Mouse (Mus musculus): ENCODE results near the gene Naa60.

The Naa60 gene

DNA sequence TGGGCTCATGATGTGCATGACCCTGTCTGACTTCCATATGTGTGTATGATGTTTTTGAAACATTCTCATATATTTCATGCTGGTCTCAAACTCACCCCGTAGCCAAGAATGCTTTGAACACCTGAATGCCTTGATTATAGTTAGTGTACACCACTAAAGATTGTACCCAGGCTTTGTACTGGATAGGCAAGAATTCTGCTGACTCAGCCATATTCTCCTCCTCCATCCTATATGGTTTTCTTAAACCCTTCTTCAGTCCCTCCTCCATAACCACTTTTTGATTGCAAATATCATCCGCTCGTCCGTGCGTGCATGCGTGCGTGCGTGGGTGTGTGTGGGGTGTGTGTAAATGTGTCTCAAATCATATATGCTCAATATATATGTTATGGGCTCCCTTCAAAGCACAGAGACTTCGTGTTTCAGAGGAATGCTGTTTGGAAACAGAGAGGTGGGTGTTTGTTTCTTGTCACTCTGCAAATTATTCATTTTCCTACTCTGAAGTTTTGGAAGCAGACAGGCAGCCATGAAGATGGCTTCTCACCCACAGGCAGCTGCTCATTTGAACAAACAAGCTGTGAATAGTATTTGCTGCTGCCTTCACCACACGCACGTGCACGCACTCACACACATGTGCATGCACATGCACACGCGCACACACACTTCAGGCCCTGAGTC lies 19.6 kb downstream of the Naa60 start:
- no peak for DNase-seq (ENCODE audit: low spot score)

DNA sequence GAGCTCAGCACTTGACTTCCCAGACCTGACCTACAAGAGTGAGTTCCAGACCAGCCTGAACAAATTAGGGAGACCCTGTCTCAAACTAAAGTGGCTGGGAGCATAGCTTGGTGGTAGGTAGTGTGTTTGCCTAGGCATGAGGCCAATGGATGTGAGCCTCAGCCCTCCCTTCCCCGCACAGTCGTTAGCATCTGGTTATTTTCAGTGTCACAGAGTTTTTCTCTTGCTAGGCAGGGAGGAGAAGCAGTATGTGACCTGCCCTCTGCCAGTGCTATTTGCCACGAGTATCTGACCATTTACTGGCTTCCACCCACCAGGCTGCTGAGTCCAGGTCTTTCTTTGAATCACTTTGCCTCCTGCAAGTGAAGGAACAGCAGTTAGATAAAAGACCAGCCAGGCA lies 21.6 kb downstream of the Naa60 start:
- DNase-seq (ENCODE audit: low spot score) = no peak

DNA sequence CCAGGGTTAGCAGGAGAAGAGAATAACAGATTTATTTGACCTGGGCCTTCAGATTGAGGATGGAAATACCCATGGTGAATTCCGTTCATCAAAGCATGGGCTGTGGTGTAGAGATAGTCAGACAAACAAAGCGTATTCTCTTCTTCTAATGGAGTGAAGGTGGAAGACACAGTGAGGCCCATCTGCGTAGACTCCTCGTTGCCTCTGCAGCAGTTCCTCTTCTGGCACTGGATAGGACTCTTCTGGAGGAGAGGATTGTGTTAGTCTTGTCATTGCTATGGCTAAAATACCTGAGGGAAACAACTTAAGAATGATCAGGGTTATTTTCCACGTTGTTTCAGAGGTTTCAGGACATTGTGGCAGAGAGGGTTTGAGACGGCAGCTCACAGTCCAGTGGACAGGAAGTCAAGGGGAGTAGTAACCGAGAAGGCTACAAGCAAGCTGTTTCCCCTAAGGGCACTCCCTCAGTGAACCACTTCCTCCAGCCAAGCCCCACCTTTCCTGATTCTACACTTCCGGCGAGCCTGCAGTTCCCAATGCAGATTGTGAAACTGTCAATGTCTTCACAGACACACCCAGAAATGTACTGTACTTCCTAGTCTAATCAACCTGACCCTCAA lies 23.1 kb downstream of the Naa60 start:
- no peak for DNase-seq (ENCODE audit: low spot score)

DNA sequence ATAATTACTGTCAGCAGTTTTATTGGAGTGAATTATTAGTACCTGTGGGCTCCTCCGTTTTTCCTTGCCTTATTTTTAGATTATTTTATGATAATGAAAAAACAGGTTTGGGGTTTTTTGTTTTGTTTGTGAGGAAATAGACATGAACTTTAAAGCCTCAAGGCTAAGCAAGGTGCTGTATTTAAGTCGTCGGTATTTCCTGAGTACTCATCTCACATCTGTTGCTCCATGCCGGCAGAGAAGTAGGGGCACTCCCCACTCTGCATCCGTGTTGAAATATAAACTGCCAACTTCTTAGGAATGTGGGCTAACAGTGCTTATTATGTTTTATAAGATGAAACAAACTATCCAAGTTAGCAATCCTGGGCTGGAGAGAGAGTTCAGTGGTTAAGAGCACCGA lies 23.9 kb downstream of the Naa60 start:
- DNase-seq (ENCODE audit: low spot score) = no peak

DNA sequence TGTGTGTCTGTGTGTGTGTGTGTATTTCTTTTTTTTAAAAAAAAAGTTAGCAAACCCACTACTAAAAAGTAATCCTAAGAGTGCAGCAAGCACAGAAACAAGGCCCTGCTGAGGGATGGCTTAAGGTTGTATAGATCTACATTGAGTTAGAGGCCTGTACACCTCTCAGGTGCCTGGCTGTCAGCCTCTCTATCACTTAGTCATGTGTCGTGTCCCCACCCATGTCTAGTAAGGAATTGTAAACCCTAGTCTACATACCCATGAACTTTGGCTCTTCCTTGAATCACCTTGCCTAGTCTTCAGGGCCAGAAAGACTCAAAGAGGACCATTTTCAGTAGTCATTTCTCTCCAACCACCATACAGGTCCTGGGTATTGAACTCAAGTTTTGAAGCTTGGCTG lies 24.4 kb downstream of the Naa60 start:
- DNase-seq (ENCODE audit: low spot score) = no peak

DNA sequence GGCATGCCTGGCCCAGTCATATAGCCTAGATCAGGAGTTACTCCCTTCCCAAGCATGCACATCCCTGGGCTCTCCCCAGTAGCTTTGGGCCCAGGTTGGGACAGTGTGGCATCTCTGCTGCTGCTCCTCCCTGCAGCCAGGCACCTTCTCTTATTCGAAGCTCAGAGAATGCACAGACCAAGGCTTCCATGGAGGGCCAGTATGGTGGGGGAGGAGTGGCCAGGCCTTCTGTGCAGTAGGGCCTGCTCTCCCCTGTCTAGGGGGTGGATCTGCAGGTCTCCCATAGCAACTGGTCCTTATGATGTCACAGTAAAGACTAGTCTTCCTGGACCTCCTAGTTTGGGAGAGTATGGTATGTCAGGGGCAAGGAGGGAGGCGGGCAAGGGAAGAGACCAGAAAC lies 35.3 kb downstream of the Naa60 start:
- no peak for DNase-seq (ENCODE audit: low spot score)

DNA sequence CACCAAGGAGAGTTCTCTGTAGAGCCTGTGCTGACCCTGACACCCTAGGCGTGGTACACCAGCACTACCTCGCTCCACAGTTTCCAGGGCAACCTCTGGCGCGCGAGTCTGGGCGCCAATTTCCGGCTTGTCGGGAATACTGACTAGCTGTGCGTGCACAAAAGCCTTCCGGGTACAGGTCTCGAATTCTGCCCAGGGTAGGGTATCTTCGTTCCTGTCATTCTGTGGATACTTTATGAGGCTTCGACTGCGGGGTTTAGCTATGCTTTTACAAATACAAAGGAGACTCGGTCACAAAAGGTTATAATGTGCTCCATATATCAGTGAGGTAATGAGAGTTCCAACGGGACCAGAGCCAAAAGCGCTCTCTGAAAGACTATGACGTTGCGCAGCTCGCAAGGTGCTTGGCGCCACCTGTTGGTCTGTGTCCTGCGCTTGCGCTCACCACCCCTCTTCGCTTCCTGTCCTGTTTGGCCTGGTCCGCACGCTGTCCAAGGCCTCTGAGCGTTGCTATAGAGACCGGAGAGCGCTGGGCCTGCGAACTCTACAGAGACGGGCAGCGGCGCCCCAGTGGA lies 36.4 kb downstream of the Naa60 start, which contains the start of the genes 1700037C18Rik and Cluap1:
TSS of gene 1700037C18Rik (minus strand) at position 153 of the 575 bp plus-strand sequence.
TSS of gene Cluap1 (plus strand) at position 265 of the 575 bp plus-strand sequence.
- DNase-seq (ENCODE audit: low spot score) = peak; percentile 95

DNA sequence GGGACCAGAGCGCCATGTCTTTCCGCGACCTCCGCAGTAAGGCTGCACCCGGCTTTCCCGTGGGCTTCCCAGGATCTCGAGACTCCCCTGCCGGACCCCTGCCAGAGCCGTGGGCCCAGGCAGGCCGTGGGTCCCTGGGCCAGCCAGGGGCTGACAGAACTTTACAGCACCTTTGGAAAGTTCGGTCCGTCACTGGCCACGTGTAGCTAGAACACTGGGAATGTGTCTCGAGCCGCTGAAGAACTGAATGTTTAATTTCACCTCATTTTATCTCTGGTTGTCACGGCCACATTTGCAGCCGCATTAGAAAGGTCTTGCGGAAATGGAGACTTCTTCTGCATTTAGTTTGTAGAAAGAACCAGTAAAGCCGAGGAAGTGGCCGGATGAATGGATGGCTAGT lies 36.9 kb downstream of the Naa60 start:
- DNase-seq (ENCODE audit: low spot score) = no peak

DNA sequence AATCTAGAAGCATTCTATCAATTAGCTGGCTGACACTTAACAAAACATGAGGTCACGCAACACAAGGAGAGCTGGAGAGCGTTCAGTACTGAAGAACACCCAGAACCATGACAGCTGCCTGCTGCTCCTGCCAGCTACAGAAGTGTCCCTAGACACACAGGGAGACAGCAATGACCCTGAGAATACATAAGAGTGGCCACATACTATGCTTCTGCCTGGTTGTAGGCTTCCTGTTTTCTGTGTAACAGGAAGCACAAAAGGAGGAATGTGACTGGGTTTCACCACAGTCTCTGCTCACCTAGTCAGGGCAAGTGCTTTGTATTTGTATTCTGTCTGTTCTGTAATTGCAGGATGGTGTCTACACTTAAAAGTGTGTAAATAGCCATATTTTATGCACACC lies 48.6 kb downstream of the Naa60 start:
- no peak for DNase-seq (ENCODE audit: low spot score)

DNA sequence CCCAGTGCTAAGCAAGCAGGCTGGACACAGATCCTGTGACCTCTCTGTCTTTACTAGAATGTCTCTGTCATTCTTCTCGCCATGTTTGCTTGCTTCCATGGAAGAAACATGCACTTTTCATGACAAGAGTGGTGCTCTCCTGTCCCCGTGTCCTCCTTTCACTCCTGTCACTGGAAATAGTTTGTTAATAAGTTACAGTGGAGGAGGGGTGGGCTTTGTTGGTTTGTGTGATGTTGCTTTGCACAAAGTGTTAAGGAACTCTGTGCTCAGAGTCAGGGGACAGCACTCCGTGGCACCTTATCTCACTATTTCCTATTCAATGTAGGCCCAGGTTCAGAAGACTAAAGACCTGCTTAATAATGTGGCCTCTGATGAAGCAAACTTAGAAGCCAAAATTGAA lies 51.3 kb downstream of the Naa60 start:
- DNase-seq (ENCODE audit: low spot score) = no peak

DNA sequence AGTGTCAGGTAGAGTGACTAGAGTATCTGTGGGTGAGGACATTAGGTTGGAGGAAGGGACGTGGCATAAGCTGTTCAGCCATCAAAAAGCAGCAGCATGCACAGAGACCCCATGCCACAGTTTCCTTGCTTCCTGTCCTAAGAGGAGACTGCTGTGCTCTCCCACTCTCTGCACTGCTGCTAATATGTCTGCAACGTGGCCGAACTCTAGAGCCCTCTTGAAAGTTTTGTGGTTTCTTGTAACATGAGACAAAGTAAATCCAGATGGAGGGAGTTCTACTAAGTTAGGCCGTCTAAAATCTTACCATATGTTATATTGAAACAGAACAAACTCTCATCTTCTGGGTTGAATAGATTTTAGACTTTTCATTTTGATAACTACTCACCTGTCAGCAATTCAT lies 51.8 kb downstream of the Naa60 start:
- DNase-seq (ENCODE audit: low spot score) = peak; percentile 9

DNA sequence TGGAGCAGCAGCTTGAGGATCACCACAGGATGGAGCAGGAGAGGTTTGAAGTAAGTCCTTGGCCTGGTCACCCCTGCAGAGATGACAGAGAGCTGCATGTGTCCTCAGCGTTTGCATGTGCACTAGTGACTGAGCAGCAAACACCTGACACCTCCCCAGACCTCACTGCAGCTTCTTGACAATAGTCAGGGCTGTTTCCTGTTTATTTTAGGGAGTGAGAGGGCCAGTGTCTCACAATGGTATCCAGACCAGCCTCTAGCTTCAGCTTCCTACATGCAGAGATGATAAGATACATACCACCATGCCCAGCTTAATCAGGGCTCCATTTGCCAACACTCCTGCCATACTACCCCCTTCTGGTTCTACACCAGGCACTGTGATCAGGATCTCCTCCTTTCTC lies 56.4 kb downstream of the Naa60 start:
- DNase-seq (ENCODE audit: low spot score) = no peak

DNA sequence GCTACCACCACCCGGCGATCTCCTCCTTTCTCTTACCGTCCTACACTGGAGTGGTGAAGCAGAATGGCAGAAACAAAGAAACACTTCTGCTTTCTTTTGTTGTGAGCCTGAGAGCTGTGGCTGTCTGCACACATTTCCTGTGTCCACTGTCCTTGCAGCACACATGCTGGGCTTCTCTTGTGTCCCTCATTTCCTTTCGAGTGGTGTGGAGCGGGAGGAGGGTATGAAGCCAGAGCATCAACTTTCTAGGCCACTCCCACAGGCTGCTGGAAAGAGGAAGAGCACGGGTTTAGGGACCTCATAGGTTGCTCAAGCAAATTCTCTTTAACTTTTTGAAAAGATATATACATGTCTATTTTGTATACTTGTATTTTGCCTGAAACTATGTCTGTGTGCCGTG lies 57.0 kb downstream of the Naa60 start:
- DNase-seq (ENCODE audit: low spot score) = no peak

DNA sequence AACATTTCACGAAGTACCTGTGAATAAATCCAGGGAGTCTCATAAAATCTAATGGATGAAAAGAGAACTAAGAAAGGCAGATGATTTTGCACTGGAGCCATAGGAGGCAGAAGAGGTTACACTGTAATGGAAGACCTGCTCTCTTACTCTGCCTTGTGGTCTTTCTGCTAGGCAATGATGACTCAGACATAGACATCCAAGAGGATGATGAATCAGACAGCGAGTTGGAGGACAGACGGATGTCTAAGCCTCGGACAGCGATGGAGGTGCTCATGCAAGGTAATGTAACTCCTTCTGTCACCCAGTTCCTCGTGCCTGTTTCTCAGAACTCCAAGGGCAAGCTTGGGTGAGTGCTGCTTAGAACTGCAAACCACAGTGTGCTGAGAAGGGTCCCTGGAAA lies 61.4 kb downstream of the Naa60 start:
- no peak for DNase-seq (ENCODE audit: low spot score)

DNA sequence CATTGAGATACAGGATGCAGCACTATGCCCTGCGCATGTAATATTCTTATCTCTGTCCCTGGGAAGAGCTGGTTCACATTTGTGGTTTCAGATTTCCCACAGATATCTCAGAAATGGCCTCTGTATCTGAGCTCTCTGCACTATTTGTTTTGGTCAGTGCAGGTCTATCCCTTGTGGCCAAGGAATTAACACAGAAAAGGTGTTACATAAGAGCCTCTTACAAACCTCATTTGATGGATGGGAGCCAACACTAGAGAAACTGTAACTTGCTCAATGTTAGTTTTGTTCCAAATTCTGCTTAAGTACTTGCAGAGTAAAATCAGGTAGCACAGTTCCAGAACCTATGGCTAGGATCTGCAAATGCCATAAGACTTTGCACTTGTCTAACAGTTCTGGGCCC lies 61.9 kb downstream of the Naa60 start:
- DNase-seq (ENCODE audit: low spot score) = no peak

DNA sequence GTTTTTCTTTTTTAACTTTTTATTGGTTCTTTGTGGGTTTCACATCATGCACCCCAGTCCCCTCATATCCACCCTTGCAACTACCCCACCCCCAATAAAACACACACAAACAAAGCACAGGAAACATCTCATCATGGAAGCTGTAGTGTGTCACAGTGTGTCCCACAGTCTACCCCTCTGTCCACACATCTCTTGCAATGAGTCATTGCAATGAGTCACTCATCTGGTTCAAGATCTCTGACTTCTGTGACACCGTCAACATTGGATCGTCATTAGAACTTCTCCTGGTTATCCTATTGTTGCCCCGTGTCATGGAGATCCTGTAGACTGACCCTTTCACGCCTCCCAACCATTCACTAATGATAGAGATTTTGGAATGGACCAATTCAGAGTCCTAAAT lies 62.5 kb downstream of the Naa60 start:
- no peak for DNase-seq (ENCODE audit: low spot score)

DNA sequence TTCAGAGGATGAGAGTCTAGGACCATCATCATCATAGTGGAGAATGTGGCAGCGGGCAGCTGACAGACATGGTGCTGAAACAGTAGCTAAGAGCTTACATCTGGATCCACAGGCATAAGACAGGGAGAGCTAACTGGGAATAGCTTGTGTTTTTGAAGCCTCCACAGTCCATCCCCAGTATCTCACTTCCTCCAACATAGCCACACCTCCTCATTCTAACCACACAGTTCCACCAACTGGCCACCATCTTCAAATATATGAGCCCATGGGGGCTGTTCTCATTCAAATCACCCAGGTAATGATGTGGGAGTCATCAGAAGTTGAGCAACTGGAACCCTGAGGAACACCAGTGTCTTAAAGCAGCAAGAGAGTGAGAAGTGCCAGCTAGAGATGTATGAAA lies 79.0 kb downstream of the Naa60 start:
- DNase-seq (ENCODE audit: low spot score) = no peak
